In genomic region chr3:115673663-115674157, GRCm38 (mm10) we compare ENCODE assay signal across 11 mouse cellular contexts. TPM values are rescaled to one million over a fixed set of nuclear protein-coding genes. Genes with fewer than 3 reads are reported as not detected.
DNase-seq lines count a peak whose midpoint lies in the region; ATAC-seq lines count a peak whose summit lies in the region.
"Had no signal": no experiment of that assay in that cellular context is flagged by ENCODE, and none has a peak within 500 bp of the region (broad histone marks: within the 10 kb centered on the region; RNA-seq: fewer than 3 reads in every experiment).

No protein-coding gene starts in this region.

- H3K27me3 ChIP-seq in limb, embryonic 13.5 days = no peaks in the 10 kb centered on the region
- H3K27me3 ChIP-seq in limb, embryonic 10.5 days (ENCODE audit: low read depth, poor library complexity, severe bottlenecking) = no peaks in the 10 kb centered on the region
- no peaks in the 10 kb centered on the region for H3K27me3 ChIP-seq in heart, embryonic 13.5 days (replicated peaks)
- H3K27me3 ChIP-seq in lung, embryonic 15.5 days = no peaks in the 10 kb centered on the region
- no peaks in the 10 kb centered on the region for H3K27me3 ChIP-seq in midbrain, embryonic 15.5 days (replicated peaks)
- H3K27me3 ChIP-seq: Patski had no signal

- 56% methylated on average over 13 of the region's 13 CpGs for WGBS in limb, embryonic 13.5 days
- WGBS in limb, embryonic 10.5 days = 68% methylated on average over 13 of the region's 13 CpGs
- WGBS in heart, embryonic 13.5 days = 50% methylated on average over 13 of the region's 13 CpGs
- WGBS in lung, embryonic 15.5 days = 25% methylated on average over 13 of the region's 13 CpGs
- 72% methylated on average over 13 of the region's 13 CpGs for WGBS in midbrain, embryonic 15.5 days

- no peak for DNase-seq in limb, embryonic 10.5 days (ENCODE audit: low spot score)
- DNase-seq in thymus, postnatal 0 days (ENCODE audit: low spot score) = peak; percentile 46
- DNase-seq in right cerebral cortex, postnatal 4 days = no peak
- no peak for DNase-seq in retina, postnatal 1 day
- DNase-seq: cerebellum, adult 9-10 months; layer of hippocampus, adult 9-11 months had no signal

- H3K27ac ChIP-seq in limb, embryonic 13.5 days = no peak overlapping the region; the same call in 1 of the 2 replicates
- H3K27ac ChIP-seq in limb, embryonic 10.5 days = no peak overlapping the region
- H3K27ac ChIP-seq in heart, embryonic 13.5 days (replicated peaks) = 0 out of 2 replicates have a peak overlapping the region, but pooled peaks have one; percentile 7
- no peak overlapping the region for H3K27ac ChIP-seq in lung, embryonic 15.5 days
- no peak overlapping the region for H3K27ac ChIP-seq in midbrain, embryonic 15.5 days

- H3K36me3 ChIP-seq in limb, embryonic 13.5 days = no peaks in the 10 kb centered on the region
- no peaks in the 10 kb centered on the region for H3K36me3 ChIP-seq in limb, embryonic 10.5 days
- no peaks in the 10 kb centered on the region for H3K36me3 ChIP-seq in heart, embryonic 13.5 days
- H3K36me3 ChIP-seq in lung, embryonic 15.5 days = no peaks in the 10 kb centered on the region
- no peaks in the 10 kb centered on the region for H3K36me3 ChIP-seq in midbrain, embryonic 15.5 days (replicated peaks)

- H3K9ac ChIP-seq in limb, embryonic 13.5 days = no peak overlapping the region
- H3K9ac ChIP-seq in heart, embryonic 13.5 days = 0 out of 2 replicates have a peak overlapping the region, but pooled peaks have one; percentile 10
- no peak overlapping the region for H3K9ac ChIP-seq in lung, embryonic 15.5 days
- no peak overlapping the region for H3K9ac ChIP-seq in midbrain, embryonic 15.5 days

- 0 out of 2 replicates have a peak overlapping the region, but pooled peaks have one; percentile 7 for H3K4me2 ChIP-seq in limb, embryonic 13.5 days (replicated peaks)
- peak overlapping the region; percentile 47 for H3K4me2 ChIP-seq in heart, embryonic 13.5 days
- peak overlapping the region; percentile 21; the same call in 1 of the 2 replicates for H3K4me2 ChIP-seq in lung, embryonic 15.5 days
- no peak overlapping the region for H3K4me2 ChIP-seq in midbrain, embryonic 15.5 days

- no peaks in the 10 kb centered on the region for H3K4me1 ChIP-seq in limb, embryonic 13.5 days
- H3K4me1 ChIP-seq in limb, embryonic 10.5 days = no peaks in the 10 kb centered on the region
- H3K4me1 ChIP-seq in heart, embryonic 13.5 days = peaks cover 14% of the 10 kb centered on the region
- no peaks in the 10 kb centered on the region for H3K4me1 ChIP-seq in lung, embryonic 15.5 days
- H3K4me1 ChIP-seq in midbrain, embryonic 15.5 days = no peaks in the 10 kb centered on the region

- no peak for ATAC-seq in limb, embryonic 13.5 days (ENCODE audit: low FRiP score, low read depth)
- no peak for ATAC-seq in heart, embryonic 13.5 days (ENCODE audit: extremely low read depth, insufficient number of reproducible peaks, low FRiP score, low TSS enrichment)
- no peak for ATAC-seq in lung, embryonic 15.5 days (ENCODE audit: borderline replicate concordance, extremely low read depth, low FRiP score, low TSS enrichment)
- no peak for ATAC-seq in midbrain, embryonic 15.5 days (replicated peaks)
- ATAC-seq: Patski had no signal

- H3K9me3 ChIP-seq in limb, embryonic 13.5 days = no peaks in the 10 kb centered on the region
- no peaks in the 10 kb centered on the region for H3K9me3 ChIP-seq in limb, embryonic 10.5 days (replicated peaks)
- H3K9me3 ChIP-seq in heart, embryonic 13.5 days = no peaks in the 10 kb centered on the region
- H3K9me3 ChIP-seq in lung, embryonic 15.5 days = no peaks in the 10 kb centered on the region
- H3K9me3 ChIP-seq in midbrain, embryonic 15.5 days = no peaks in the 10 kb centered on the region

- H3K4me3 ChIP-seq in limb, embryonic 13.5 days = no peak overlapping the region
- no peak overlapping the region for H3K4me3 ChIP-seq in limb, embryonic 10.5 days
- H3K4me3 ChIP-seq in heart, embryonic 13.5 days = no peak overlapping the region
- H3K4me3 ChIP-seq in lung, embryonic 15.5 days = no peak overlapping the region
- no peak overlapping the region for H3K4me3 ChIP-seq in midbrain, embryonic 15.5 days

RNA-seq across cellular contexts. Expression of gene S1pr1, which starts 41.2 kb away (rescaled TPM):
- polyA plus RNA-seq in limb, embryonic 13.5 days (2015; fragmentation: Nextera tagmentation; extraction: Ambion mirVana) = 23.4 and 23.9 TPM in 2 replicates
- 10.1 and 12.1 TPM in 2 replicates for polyA plus RNA-seq in limb, embryonic 10.5 days (2016; fragmentation: Nextera tagmentation; extraction: Ambion mirVana)
- 76.9 and 80.8 TPM in 2 replicates for polyA plus RNA-seq in heart, embryonic 13.5 days (2015; fragmentation: Nextera tagmentation; extraction: Ambion mirVana)
- 32.0 and 34.2 TPM in 2 replicates for polyA plus RNA-seq in lung, embryonic 15.5 days (2015; fragmentation: Nextera tagmentation; extraction: Ambion mirVana)
- polyA plus RNA-seq in thymus, postnatal 0 days (2015; fragmentation: Nextera tagmentation; extraction: Ambion mirVana) = 12.3 and 13.2 TPM in 2 replicates
- 27.7 TPM in 2 replicates for polyA plus RNA-seq in midbrain, embryonic 15.5 days (2015; fragmentation: Nextera tagmentation; extraction: Ambion mirVana)
